Mouse (Mus musculus) left cerebral cortex, adult 2 months (tissue): ENCODE results near the gene Yeats4. TPM values are rescaled to one million over a fixed set of nuclear protein-coding genes. Genes with fewer than 3 reads are reported as not detected.

Experiments used
- DNase-seq, 2 experiments: peaks; one replicate each; pipeline ENCODE4 v3.0.0; 2021 to 2022; ENCODE audit warnings: low spot score in 2 of 2, mixed read lengths in 1 of 2; ENCODE audit errors: extremely low spot score in 1 of 2
- H3K27ac ChIP-seq: fragments of 200-600 bp; 2 replicates; pipeline ENCODE4 v1.8.1; 2022
- H3K4me3 ChIP-seq: fragments of 200-600 bp; 2 replicates; pipeline ENCODE4 v1.8.1; 2022
- CTCF ChIP-seq: fragments of 200-600 bp; IDR thresholded peaks from 2 replicates; pipeline ENCODE4 v1.8.1; 2022; ENCODE audit warnings: antibody characterized with exemption, mild to moderate bottlenecking, moderate library complexity
- intact Hi-C: fragments of 180-260 bp; cut with DNase I; formaldehyde crosslinking; loops from one replicate; pipeline ENCODE4 v1.15.1; 2025
- total RNA-seq, 2 experiments: library from RNA; stranded (reverse); gene quantifications; 2 replicates each; pipeline ENCODE4 v1.2.3; 2021

Gene Yeats4
- total RNA-seq, 2 experiments from 2014 or later = 43.7 to 47.0 TPM

- no peak for DNase-seq
- intact Hi-C loops = no loop called here
- H3K4me3 ChIP-seq = no peak overlapping the region
- TF ChIP-seq CTCF = no peak
- no peak overlapping the region for H3K27ac ChIP-seq
Measured at GRCm38 (mm10) chr10:117196696-117197095, 27.6 kb downstream of the Yeats4 start.

GRCm38 (mm10) chr10:117195748-117196147 is 28.6 kb downstream of the Yeats4 start:
- Histone ChIP-seq H3K4me3 (no peak overlapping the region), H3K27ac (no peak overlapping the region)
- intact Hi-C loops = no loop called here
- no peak for TF ChIP-seq CTCF
- DNase-seq = no peak

- Histone ChIP-seq H3K27ac (no peak overlapping the region), H3K4me3 (no peak overlapping the region)
- intact Hi-C loops = no loop called here
- TF ChIP-seq CTCF = no peak
- no peak for DNase-seq
Measured at GRCm38 (mm10) chr10:117195005-117195404, 29.3 kb downstream of the Yeats4 start.

GRCm38 (mm10) chr10:117193364-117193763 is 30.9 kb downstream of the Yeats4 start:
- Histone ChIP-seq H3K27ac (no peak overlapping the region), H3K4me3 (no peak overlapping the region)
- no peak for DNase-seq
- intact Hi-C loops = no loop called here
- TF ChIP-seq CTCF = no peak

- intact Hi-C loops = no loop called here
- no peak overlapping the region for H3K27ac ChIP-seq
- no peak overlapping the region for H3K4me3 ChIP-seq
- no peak for TF ChIP-seq CTCF
- DNase-seq = no peak
Measured at GRCm38 (mm10) chr10:117185399-117186089, 38.8 kb downstream of the Yeats4 start.

GRCm38 (mm10) chr10:117181098-117181497 is 43.2 kb downstream of the Yeats4 start:
- Histone ChIP-seq H3K27ac (no peak overlapping the region), H3K4me3 (no peak overlapping the region)
- no peak for DNase-seq
- no peak for TF ChIP-seq CTCF
- intact Hi-C loops = no loop called here

- no peak for DNase-seq
- H3K27ac ChIP-seq = no peak overlapping the region
- intact Hi-C loops = no loop called here
- no peak for TF ChIP-seq CTCF
- no peak overlapping the region for H3K4me3 ChIP-seq
Measured at GRCm38 (mm10) chr10:117174645-117175044, 49.7 kb downstream of the Yeats4 start.

- no peak for DNase-seq
- Histone ChIP-seq H3K4me3 (no peak overlapping the region), H3K27ac (no peak overlapping the region)
- intact Hi-C loops = no loop called here
- no peak for TF ChIP-seq CTCF
Measured at GRCm38 (mm10) chr10:117173566-117174438, 50.5 kb downstream of the Yeats4 start.

GRCm38 (mm10) chr10:117173111-117173510 is 51.2 kb downstream of the Yeats4 start:
- no peak for TF ChIP-seq CTCF
- DNase-seq = no peak
- H3K4me3 ChIP-seq = no peak overlapping the region
- no peak overlapping the region for H3K27ac ChIP-seq
- intact Hi-C loops = no loop called here

- intact Hi-C loops = no loop called here
- Histone ChIP-seq H3K27ac (no peak overlapping the region), H3K4me3 (no peak overlapping the region)
- DNase-seq = no peak
- no peak for TF ChIP-seq CTCF
Measured at GRCm38 (mm10) chr10:117172069-117172468, 52.2 kb downstream of the Yeats4 start.

- Histone ChIP-seq H3K4me3 (no peak overlapping the region), H3K27ac (no peak overlapping the region)
- TF ChIP-seq CTCF = no peak
- intact Hi-C loops = no loop called here
- no peak for DNase-seq
Measured at GRCm38 (mm10) chr10:117166785-117167425, 57.4 kb downstream of the Yeats4 start.

Other genes with a start within 250 kb of the Yeats4 start
- under 1 TPM; 0.12 to 0.29 TPM for gene Best3, start 238.2 kb downstream of the Yeats4 start, total RNA-seq
- not detected for gene Lrrc10, start 179.2 kb downstream of the Yeats4 start, total RNA-seq
- 100 to 1,000 TPM; 146 to 157 TPM for gene Cct2, start 160.7 kb downstream of the Yeats4 start, total RNA-seq
- gene Frs2, start 76.0 kb downstream of the Yeats4 start, total RNA-seq = 10 to 100 TPM; 36.6 to 36.9 TPM
- gene 9530003J23Rik, start 14.2 kb upstream of the Yeats4 start, total RNA-seq = not detected
- gene Lyz2, start 57.8 kb upstream of the Yeats4 start, total RNA-seq = 10 to 100 TPM; 11.1 to 14.4 TPM
- gene Lyz1, start 68.4 kb upstream of the Yeats4 start, total RNA-seq = 1 to 10 TPM; 1.4 to 1.6 TPM
- 100 to 1,000 TPM; 116 to 120 TPM for gene Cpsf6, start 155.5 kb upstream of the Yeats4 start, total RNA-seq